Mouse (Mus musculus): ENCODE data around the gene Vamp2.
A peak's percentile ranks its signal among the peaks of the same experiment; 100 is the strongest.

DNA sequence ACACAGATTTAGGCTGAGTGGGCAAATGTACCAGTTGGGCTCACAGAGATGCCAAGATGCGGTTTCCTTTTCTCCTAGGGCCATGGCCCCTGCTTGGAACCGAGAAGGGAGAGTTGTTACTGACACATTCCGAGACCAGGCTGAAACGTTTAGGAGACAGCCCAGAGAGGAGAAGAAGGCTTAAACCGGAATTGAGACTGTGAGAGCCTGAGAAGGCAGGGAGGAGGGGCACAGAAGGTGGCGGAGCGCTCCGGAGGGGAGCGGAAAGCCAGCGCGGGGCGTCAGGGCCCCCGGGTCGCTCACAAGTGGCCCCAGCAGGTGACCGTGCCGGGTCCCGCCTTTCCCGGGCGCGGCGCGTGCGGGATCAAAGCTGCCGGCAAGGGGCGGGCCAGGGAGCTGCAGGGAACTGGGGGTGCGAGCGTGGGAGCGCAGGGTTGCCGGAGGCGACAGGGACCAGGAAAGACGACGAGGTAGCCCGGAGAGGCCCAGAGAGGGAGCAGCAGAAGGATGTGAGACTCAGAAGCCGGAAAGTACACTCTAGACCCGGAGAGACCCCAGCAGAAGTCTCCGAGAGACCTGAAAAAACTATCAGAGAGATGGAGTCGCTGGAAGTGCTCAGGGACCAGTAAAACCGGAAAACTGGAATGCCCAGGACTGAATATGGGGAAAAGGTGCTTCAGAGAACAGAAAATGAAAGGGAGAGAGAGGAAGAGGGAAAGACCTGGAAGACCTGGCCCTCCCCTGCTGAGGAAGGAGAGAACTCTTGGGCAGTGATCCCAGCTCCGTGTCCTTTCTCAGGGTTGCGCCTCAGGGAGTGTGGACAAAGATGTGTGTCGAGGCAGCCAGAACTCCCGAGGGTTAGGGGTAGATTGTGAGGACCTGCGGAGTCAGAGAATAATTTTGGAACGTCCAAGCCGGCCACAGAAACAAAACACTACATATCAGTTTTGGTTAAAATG, 29.7 kb downstream of the Vamp2 start:
- TF ChIP-seq CTCF (IDR thresholded peaks at IDR 0.05; ENCODE audit: low read depth): peak; percentile 2; the same call in 1 of the 2 replicates
- TF ChIP-seq EP300 (optimal IDR thresholded peaks at IDR 0.05): no peak

Data from stomach, postnatal 0 days (tissue).